Mouse (Mus musculus) common myeloid progenitor, adult 5-6 weeks (primary cell): ENCODE measurements at regions not wholly inside any gene's neighbourhood (a gene's known extent, or its start where the extent isn't known, plus 50 kb on each side); places are given as distances from the start of the nearest gene placed in this dataset.
A peak's percentile ranks its signal among the peaks of the same experiment; 100 is the strongest.

ENCODE experiments used
- ATAC-seq: replicated peaks from 2 replicates; pipeline ENCODE4 v1.8.0; 2016; ENCODE audit warnings: low read depth, mild to moderate bottlenecking, moderate TSS enrichment, inconsistent platforms; ENCODE audit not compliant: poor library complexity, severe bottlenecking

DNA sequence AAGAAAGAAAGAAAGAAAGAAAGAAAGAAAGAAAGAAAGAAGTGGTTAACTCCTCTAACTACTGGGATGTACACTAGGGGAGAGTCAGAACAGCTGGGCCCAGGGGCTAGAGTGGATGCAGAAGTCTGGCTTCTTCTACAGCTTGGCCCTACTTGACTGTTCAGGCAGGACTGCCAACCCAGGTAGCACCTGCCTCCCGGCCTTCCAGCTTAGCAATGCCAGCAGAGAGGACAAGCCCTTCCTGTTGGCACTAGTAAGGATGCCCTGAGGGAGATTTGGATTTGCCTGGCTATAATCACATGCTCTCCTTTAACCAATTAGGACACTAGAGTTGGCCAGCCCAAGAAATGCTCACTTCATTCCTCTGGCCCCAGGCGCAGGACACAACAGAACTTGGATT lies 219.9 kb downstream of the Bcor start:
- no peak for ATAC-seq

GRCm38 (mm10) chrX:11943367-11943766 lies 216.8 kb downstream of the Bcor start:
- ATAC-seq, result no peak

- no peak for ATAC-seq
Observed at GRCm38 (mm10) chrX:11944574-11944973, 215.6 kb downstream of the Bcor start.

DNA sequence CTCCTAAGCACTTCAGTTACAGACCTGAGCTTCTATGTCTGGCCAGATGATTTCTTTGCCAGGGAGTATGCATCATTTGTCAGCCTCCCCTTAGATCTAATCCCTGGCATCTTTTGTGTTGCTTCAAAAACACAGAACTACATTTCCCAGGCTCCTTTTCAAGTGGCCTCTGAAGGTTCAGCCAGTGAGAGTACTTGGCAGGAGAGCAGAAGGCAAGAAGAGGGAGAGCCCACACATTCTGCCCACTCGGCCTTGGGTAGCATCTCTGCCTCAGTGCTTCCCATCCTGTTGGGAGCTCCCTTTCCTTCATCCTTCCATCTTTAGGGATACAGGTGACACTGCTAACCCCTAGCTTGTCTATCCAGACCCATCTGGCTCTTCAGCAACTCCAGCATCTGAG lies 214.9 kb downstream of the Bcor start:
- no peak for ATAC-seq

DNA sequence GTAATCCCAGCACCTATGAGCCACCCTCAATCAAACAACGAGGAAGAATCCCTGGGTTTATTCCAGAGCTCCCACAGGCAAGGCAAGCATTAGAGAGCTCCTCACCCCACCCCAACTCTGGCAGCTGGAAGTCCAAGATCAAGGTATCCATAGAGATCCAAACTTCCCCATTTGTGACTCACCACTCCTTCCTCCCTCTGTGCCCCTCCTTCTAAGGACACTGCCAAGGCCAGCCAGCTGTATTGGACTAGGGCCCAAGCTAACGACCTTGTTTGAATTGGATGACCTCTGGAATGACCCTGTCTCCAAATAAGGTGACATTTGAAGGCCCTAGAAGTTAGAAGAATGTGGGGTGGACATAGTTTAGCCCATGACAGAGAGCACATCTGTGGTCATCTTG lies 208.0 kb downstream of the Bcor start:
- ATAC-seq, result no peak

GRCm38 (mm10) chrX:11956194-11956593 lies 204.0 kb downstream of the Bcor start:
- no peak for ATAC-seq

GRCm38 (mm10) chrX:11957011-11957410 lies 203.1 kb downstream of the Bcor start:
- no peak for ATAC-seq

DNA sequence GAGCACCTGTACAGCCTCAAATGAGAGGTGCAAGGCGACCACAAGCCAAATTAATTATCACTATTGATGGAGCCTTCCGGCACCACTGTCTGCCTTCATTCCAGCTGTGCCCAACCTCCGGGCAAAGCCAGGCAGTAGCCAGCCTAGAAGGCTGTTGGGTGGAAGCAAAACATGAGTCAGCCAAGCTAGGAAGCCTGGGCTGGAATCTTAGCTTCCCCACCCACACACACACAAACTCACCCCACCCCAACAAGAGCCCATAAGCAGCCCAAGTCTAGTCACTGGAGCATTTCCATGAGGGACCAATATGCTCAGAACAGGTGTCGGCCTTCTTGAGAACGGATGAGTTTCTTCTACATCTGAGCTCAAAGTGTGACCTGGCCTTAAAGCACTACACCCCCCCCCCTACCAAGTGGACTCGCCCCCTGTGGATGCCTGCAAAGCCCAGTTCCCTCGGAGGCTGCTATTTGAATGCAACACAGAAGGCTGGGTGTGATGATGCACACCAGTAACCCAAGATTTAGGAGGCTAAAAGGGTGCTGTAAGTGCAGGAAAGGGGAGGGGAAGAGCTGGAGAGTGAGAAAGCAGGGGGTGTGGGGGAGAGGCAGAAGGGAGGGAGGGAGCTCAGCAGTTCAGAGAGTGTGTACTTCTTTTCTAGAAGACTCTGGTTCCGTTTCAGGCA lies 200.1 kb downstream of the Bcor start:
- no peak for ATAC-seq

DNA sequence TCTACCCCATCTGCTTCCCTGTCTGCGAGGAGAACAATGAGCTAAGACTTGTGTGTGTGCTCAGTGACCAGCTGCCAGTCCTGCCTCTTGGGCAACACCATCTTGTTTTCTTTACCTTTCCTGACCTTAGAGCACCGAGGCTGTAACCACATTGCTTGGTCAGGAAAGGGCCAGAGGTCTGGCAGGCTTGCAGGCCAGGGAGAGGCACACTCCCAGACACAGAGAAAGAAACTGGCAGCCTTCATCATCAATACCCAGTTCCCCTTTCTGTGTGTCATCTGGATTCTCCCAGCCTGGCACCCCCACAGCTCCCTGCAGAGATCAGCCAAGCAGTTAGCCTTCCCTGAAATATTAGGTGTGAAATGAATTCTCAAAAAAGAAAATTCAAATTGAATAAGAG lies 198.8 kb downstream of the Bcor start:
- ATAC-seq, result peak; percentile 69

DNA sequence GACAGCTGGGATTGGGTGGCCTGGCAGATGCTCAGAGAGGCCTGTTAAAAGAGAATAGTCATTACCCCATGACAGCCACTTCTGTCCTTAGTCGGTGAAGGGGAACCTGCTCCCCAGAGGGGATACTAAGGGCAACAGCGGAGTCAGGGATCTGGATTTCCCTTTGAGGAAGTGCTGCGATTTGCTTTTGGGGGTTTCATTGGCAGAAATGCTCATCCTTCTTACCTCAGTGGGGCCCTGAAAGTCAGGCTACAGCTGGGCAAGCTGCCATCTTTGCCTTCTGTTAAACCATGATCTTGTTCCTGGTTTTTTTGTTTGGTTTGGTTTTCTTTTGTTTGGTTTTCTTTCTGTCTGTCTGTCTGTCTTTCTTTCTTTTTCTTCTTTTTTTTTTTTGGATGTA lies 195.7 kb downstream of the Bcor start:
- no peak for ATAC-seq

DNA sequence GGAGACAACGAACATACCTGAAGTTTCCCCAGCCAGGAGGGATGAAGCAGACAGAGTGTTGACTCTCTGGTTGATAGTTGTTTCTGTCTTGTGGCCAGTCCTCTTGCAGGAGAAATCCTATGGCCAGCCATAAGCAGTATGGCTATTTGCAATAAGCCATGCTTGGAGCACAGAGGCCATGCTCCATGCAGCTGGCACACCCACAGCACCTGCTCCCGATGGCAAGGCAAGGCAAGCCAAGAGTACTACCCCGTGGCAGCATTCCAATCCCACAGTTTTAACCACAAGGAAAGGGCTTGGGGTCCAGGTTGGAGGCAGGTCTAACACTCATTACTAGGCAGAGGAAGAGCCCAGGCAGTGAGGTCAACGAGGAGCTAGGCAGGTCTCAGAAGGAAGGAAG lies 181.5 kb downstream of the Bcor start:
- no peak for ATAC-seq

GRCm38 (mm10) chrX:11983276-11983675 lies 176.9 kb downstream of the Bcor start:
- ATAC-seq, result 0 out of 2 replicates have a peak, but pooled peaks have one; percentile 42
